Mouse (Mus musculus) brown adipose tissue, adult 24 weeks (tissue): ENCODE data around the gene Man2a1. TPM values are rescaled to one million over a fixed set of nuclear protein-coding genes. Genes with fewer than 3 reads are reported as not detected.

Source experiments
- H3K27ac ChIP-seq: fragments of 200-500 bp; replicated peaks from 2 replicates; pipeline ENCODE4 v1.5.1; 2012; ENCODE audit warnings: low read depth, mild to moderate bottlenecking, low read length
- H3K4me1 ChIP-seq: fragments of 200-500 bp; 2 replicates; pipeline ENCODE4 v1.6.1; 2012; ENCODE audit warnings: low read length, mixed read lengths; ENCODE audit not compliant: control insufficient read depth, insufficient read depth, insufficient read length
- H3K4me3 ChIP-seq: fragments of 200-500 bp; 2 replicates; pipeline ENCODE4 v1.5.1; 2012; ENCODE audit warnings: low read depth, mild to moderate bottlenecking, low read length, moderate library complexity; ENCODE audit not compliant: insufficient read depth
- polyA plus RNA-seq: library from polyadenylated mRNA; stranded (reverse); fragments of >200 nt; gene quantifications from 2 replicates; pipeline ENCODE4 v1.2.4, GENCODE M21; 2012; ENCODE audit not compliant: missing spikeins, insufficient read depth, insufficient read length

Gene Man2a1
- polyA plus RNA-seq, 1 experiment, result 12.7 TPM

DNA sequence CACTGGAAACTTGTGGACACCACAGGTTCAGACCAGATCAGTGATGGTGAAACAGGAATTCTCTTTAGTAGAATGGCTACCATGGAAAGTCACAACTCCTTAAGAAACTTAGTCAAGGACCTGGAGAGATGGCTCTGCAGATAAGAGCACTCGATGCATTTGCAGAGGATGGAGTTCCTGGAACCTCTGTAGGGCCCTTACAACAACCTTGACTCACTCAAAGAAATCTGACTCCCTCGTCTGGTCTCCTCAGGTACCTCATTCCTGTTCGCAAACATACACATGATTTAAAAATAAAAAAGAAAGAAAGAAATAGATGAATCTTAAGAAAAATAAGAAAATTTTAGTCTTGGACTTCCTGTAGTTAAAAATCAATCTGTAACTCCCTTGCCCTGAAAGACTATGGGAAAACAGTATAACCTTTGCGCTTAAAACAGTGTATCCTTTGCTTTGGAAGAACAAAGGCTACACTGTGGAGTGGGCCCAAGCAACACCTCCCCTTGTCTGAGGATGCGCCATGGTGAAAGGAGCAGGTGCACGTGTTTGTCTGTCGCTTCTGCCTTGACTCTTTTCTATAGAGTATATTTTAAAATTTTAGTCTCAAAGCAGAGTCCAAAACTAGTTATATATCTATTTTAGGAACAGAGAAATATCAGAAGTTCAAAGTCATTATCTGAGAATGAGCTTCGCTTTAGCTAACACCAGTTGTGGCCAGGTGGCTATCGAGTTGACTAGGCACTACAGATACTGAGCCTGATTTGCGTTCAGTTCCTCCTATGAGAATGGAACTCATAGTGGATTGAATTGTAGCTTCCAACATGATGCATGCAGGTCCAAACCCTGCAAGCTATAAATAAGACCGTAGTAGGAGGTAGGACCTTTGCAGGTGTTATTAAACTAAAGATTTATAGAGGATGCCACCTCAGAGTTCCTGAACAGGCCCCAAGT, 163.9 kb downstream of the Man2a1 start:
- no peak overlapping the region for H3K4me3 ChIP-seq
- no peaks in the 10 kb centered on the region for H3K4me1 ChIP-seq
- H3K27ac ChIP-seq, result no peak overlapping the region

DNA sequence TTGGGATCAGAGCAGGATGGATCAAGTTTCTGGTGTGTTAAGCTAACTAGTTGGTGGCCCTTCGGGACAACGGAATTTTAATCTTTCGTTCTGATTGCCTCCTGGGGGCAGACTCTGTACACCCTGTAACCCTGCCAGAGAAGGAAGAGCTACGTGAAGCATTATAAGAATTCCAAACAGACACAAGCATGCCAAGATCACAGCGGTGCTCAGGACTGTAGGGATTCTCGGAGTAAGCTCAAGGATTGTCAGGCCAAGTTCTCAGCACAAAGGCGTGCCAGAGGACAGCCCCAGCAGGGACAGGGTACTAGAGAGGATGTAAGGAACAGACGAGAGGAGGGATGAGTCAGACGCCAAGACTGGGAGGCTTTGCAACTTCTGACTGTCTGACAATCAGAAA, 164.8 kb downstream of the Man2a1 start:
- Histone ChIP-seq H3K4me1 (no peaks in the 10 kb centered on the region), H3K4me3 (no peak overlapping the region), H3K27ac (no peak overlapping the region)

DNA sequence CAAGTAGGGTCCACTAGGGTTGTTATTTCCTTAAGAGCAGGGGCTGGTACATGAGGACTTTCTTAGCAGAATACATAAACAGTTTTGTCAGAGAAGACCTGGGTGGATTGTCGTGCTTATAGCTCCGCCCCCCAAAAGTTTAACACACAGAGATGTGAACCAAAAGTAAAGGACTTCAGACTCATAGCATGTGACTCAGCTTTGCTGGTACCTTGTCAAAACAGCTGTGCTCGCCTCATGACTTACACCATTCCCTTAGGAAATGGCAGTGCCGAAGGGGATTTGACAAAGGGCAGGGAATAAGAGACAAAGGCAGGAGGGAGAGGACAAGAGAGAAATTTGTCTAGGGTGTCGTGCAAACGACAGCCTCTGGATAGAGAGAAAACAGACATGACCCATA, 166.0 kb downstream of the Man2a1 start:
- Histone ChIP-seq H3K4me3 (no peak overlapping the region), H3K4me1 (no peaks in the 10 kb centered on the region), H3K27ac (no peak overlapping the region)

DNA sequence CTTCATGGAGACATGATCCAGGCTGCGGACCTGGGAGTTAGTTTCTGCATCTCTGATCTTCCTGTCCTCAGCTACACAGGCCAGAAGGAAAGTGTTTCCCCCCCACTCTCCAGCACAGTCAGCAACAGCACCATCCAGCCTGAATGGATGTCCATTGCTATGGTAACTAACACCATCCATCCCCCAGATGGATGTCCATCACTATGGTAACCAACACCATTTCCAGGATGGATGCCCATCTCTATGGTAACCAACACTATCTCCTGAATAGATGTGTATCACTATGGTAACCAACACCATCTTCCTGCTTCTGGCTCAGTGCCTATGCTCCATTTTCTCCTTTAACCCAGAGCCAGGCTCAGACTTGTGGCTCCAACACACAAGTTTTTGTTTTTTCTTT, 169.7 kb downstream of the Man2a1 start:
- no peak overlapping the region for H3K27ac ChIP-seq
- no peaks in the 10 kb centered on the region for H3K4me1 ChIP-seq
- H3K4me3 ChIP-seq, result no peak overlapping the region

DNA sequence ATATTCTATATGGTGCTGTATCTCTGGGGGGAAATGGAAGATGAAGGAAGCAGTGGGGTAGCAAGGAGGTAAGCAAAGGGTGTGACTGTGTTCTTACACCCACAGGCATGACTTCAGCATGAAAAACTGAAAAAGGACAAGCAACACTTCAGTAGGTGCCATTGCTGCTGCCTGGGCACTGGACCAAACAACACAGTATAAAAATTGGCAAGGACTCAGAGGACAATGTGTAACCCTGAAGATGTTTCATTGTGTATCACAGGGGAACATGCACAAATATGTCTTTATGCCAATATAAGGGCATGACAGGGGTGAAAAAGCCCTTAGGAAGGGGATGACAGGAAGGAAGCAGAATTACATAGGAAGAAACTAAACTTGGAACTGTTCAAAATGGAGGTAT, 172.1 kb downstream of the Man2a1 start:
- Histone ChIP-seq H3K4me1 (no peaks in the 10 kb centered on the region), H3K4me3 (no peak overlapping the region)

DNA sequence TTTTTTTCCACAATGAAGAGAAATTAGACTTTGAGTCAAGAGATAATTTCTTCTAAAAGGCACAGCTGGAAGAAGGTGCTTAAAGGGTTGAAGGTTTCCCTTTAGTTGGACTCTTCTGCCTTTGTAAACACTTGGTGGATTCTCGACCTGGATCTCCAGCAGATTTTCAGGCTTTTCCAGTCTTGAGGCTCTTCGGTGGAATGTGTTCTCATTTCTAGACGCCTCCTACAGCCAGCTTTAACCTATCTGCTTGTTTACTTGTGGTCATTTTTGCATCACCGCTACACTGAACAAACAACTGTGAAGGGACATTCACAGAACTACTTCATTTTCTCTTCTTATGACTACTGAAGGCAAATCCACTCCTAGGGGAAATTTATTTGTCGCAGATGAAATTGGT, 173.7 kb downstream of the Man2a1 start:
- Histone ChIP-seq H3K4me1 (no peaks in the 10 kb centered on the region), H3K27ac (no peak overlapping the region), H3K4me3 (no peak overlapping the region)

More for the DNA sequence above, 172.1 kb downstream of the Man2a1 start:
- H3K27ac ChIP-seq, result no peak overlapping the region

DNA sequence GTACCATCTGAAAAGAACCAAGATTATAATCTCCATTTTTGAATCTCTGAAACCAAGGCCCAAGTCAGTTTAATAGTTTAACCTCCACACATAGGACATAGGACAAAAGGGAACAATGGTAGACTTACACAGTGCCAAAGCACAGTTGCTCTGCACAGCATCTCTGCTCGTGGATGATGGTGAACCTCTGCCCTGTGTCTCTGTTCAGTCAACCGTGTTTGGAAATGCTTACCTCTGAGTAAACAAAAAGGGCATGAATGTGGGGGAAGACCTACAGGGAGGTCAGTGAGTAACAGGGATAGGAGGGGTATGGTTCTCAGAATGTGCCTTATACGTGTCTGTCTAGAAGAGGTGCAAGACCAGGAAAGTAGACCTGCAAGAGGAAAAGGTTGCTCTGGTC, 177.8 kb downstream of the Man2a1 start:
- Histone ChIP-seq H3K27ac (no peak overlapping the region), H3K4me1 (no peaks in the 10 kb centered on the region), H3K4me3 (no peak overlapping the region)

DNA sequence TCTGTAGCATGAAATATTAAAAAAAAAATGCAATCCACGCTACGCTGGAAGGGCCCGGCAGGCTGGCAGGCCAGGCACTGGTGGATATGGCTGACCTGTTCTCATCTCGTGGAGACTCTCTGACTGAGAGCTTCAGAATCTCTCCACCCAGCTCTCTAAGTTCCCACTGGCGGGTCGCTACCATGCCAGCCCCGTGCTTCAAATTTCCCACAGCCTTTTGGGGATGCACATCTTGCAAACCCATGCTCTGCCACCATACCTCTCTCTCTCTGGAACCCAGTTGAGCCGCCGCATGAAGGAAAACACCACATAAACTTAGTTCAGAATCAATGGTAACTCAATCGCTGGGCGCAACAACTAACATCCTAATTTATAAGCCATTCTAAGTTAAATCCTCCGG, 178.2 kb downstream of the Man2a1 start:
- H3K4me1 ChIP-seq, result no peaks in the 10 kb centered on the region
- H3K4me3 ChIP-seq, result no peak overlapping the region
- H3K27ac ChIP-seq, result no peak overlapping the region

DNA sequence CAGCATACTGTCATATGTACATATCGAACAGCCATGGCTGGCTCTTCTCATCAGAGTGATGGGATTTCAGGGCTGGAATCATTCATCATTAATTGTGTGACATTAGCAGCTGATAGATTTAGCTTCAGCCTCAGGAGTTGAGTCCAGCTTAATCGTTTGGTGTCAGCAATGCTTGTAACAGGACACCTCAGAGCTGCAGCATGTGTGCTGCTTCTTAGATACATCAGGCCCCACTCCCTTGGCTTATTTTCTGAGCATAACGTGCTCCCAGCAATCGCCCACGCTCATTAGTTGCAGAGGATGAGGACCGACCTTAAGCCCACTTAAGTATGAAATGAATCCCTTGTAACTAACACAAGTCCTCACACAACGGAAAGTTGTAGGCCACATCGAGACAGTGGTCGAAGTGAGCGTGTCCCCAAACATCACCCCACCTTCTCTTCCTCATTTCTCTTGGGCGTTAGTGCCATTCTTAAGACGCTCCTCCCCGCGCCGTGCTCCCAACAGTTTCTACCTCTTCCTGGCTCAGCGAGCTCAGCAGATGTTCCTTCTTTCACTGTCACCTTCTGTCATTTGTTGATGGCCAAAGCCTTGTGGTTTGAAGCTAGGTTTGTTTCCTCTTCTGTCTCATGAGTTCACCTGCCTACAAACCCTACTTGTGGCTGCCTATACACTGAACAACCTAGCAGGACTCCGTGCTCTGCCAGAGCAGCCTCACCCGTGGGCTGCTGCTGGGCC, 180.4 kb downstream of the Man2a1 start:
- Histone ChIP-seq H3K27ac (no peak overlapping the region), H3K4me3 (no peak overlapping the region), H3K4me1 (no peaks in the 10 kb centered on the region)

DNA sequence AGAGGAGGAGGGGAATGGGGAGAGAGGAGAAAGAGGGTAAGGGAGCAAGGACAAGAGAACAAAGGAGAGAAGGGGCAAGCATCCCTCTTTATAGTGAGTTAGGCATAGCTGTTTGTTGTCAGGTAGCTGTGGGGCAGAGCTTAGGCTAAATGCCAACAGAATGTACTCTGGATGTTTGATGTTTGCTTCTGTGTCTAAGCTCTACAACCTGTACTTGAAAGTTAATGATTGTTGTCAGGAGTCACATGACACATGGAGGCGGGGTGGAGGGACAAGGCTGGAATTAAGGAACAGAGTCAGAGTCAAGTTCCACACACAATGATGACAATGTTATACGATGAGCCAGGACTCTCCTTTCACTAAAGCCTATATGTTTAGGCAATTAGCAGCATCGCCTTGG, 181.8 kb downstream of the Man2a1 start:
- Histone ChIP-seq H3K27ac (no peak overlapping the region), H3K4me3 (no peak overlapping the region), H3K4me1 (no peaks in the 10 kb centered on the region)

DNA sequence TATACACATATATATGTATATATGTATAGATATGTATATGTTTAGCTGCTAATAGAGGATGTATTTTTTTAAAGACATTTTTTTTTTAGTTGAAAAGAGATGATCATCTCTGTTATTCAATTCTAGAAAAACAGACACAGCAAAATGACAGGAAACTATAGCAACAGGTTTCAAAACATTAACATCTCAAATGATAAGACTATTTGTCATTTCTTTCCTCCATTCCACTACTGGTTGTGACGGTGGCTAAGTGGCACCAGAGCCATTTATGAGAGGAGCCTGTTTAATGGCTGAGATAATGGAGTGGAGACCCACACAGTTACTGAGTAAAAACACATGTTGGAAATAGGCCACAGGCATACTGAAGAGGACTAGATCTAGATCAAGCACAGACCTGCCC, 185.4 kb downstream of the Man2a1 start:
- no peaks in the 10 kb centered on the region for H3K4me1 ChIP-seq

DNA sequence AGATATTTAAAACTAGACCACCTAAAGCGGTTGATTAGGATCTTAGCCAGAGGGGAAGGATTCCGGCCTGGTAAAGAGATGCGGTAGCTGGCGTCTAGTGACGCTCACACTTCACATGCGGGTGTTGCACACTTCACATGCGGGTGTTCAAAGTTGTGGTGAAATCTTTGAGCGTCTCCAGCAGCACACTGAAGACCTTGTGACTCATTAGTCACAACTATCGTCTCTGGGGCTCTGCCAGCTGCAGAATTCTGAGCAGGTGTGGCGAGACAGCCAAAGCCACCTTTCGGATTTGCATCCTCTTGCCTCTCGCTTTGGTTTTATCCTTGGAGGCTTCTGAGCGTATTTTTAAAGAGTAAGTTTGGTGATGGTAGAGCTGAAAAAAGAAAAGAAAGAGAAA, 187.8 kb downstream of the Man2a1 start:
- no peak overlapping the region for H3K4me3 ChIP-seq
- H3K4me1 ChIP-seq, result no peaks in the 10 kb centered on the region
- H3K27ac ChIP-seq, result no peak overlapping the region

More for the DNA sequence above, 185.4 kb downstream of the Man2a1 start:
- H3K27ac ChIP-seq, result no peak overlapping the region
- no peak overlapping the region for H3K4me3 ChIP-seq

DNA sequence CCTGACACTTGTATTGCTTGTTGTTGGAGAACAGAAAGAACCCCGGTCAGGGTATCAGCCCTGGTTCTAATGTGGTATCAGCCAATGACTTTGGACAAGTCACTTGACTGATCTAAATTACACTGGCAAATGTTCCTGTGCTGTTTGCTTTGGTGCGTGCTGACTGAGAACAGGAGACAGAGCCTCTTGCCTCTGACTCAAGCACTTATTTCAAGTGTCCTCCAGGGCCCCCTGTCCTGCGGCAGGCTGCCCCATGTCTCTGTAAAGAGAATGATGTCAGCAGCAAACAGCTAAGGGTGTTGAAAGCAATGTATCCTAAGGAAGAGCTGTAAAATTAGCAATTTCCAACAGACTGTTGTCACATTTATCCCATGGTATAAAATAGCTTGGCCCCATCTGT, 188.6 kb downstream of the Man2a1 start:
- no peak overlapping the region for H3K4me3 ChIP-seq
- H3K27ac ChIP-seq, result no peak overlapping the region
- no peaks in the 10 kb centered on the region for H3K4me1 ChIP-seq

DNA sequence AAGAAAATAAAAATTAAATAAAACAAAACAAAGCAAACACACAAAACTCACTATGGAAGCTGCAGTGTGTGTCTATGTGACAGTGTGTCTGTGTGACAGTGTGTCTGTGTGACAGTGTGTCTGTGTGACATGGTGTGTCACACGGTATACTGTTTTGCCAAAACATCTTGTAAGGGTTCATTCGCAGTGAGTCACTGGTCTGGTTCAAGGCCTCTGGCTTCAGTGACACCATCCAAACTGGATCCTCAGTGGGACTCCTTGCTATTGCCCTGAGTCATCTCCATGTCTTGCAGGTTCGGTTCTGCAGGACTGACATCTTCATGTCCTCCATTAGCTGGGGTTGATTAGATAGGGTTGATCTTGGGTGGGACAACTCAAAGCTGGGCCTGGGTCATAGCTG, 191.5 kb downstream of the Man2a1 start:
- Histone ChIP-seq H3K4me3 (no peak overlapping the region), H3K27ac (no peak overlapping the region), H3K4me1 (no peaks in the 10 kb centered on the region)

DNA sequence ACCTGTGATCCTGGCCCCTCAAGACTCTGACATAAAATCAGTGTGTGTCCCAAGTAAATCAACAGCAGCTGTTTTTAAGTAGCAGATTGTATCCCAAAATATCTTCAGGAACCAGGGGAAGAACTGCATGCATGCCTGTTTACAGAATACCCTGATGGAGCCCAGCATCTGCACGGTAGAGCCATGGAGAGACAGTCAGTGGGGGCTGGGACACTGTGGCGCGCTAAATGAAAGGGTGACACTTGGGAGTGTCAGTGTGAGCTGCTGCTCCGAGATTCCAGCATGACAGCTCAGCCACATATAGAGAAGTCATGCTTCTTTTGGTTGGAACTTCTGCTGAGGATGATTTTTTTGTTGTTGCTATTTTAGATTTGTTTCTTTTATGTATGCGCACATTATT, 192.1 kb downstream of the Man2a1 start:
- H3K4me1 ChIP-seq, result no peaks in the 10 kb centered on the region
- no peak overlapping the region for H3K4me3 ChIP-seq
- H3K27ac ChIP-seq, result no peak overlapping the region
